In the genomic region with DNA sequence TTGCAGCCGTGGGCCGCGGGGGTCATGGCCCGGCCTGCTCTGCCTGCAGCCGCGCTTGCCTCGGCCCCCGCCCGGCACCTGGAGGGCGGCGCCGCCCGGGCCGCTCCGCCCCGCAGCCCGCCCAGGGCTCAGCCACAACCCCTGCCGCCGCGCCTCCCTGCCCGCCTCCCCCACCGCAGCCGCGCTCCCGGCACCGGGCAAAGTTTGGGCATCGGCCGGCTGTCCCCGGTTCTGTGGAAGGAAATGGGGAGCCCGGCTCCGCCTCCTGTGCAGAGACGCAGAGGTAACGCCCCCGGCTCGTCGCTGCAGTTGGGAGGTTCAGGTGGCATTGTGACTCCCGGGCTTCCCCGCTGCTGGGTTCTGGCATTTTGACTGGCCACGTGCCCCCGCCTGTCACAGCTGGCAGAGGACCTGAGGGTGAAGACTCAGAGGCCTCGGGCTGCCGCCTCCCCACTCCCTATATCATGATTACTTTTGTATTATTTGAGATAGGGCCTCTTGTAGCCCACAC, we compare ENCODE assay signal across 8 mouse cellular contexts. TPM values are rescaled to one million over a fixed set of nuclear protein-coding genes. Genes with fewer than 3 reads are reported as not detected.
DNase-seq lines count a peak whose midpoint lies in the region; ATAC-seq lines count a peak whose summit lies in the region.

No protein-coding gene starts in this region.

- intact Hi-C loops in gastrocnemius, postnatal 14 days (cut with DNase I; ENCODE audit: low total_unique reads) = no loop called here

- peak overlapping the region; percentile 52 for H3K9ac ChIP-seq in limb, embryonic 15.5 days
- peak overlapping the region; percentile 68 for H3K9ac ChIP-seq in midbrain, embryonic 15.5 days

- H3K27me3 ChIP-seq in limb, embryonic 15.5 days = peaks cover 19% of the 10 kb centered on the region
- 0 out of 2 replicates have a peak, but pooled peaks cover 5% of the 10 kb centered on the region for H3K27me3 ChIP-seq in midbrain, embryonic 15.5 days (replicated peaks)

- no peaks in the 10 kb centered on the region for H3K36me3 ChIP-seq in limb, embryonic 15.5 days
- no peaks in the 10 kb centered on the region for H3K36me3 ChIP-seq in midbrain, embryonic 15.5 days (replicated peaks)

- H3K4me2 ChIP-seq in limb, embryonic 15.5 days = peak overlapping the region; percentile 98
- H3K4me2 ChIP-seq in midbrain, embryonic 15.5 days = peak overlapping the region; percentile 93

- peak; percentile 82 for ATAC-seq in inflammation-experienced regulatory T-cells, adult 6 months
- no peak for ATAC-seq in limb, embryonic 15.5 days (ENCODE audit: insufficient number of reproducible peaks, low FRiP score, low TSS enrichment, low read depth)
- ATAC-seq in midbrain, embryonic 15.5 days (replicated peaks) = peak; percentile 49

- peaks cover 33% of the 10 kb centered on the region for H3K4me1 ChIP-seq in limb, embryonic 15.5 days
- peaks cover 18% of the 10 kb centered on the region for H3K4me1 ChIP-seq in midbrain, embryonic 15.5 days

- H3K9me3 ChIP-seq in limb, embryonic 15.5 days = no peaks in the 10 kb centered on the region
- no peaks in the 10 kb centered on the region for H3K9me3 ChIP-seq in midbrain, embryonic 15.5 days

- peak; percentile 48 for DNase-seq in layer of hippocampus, adult 11-12 months (ENCODE audit: low spot score)
- DNase-seq in layer of hippocampus, postnatal 14 days (ENCODE audit: low spot score in 2 of 2) = no peak
- peak; percentile 22 for DNase-seq in c-Kit-positive CD71-positive TER-119-negative erythroid progenitor cells, embryonic 14.5 days (ENCODE audit: low read depth)
- DNase-seq in gastrocnemius, postnatal 14 days = peak; percentile 56
- DNase-seq in spleen, postnatal 4 days (ENCODE audit: low spot score in 2 of 2) = peak; percentile 23 to 72

- WGBS in limb, embryonic 15.5 days = under 1% methylated on average over 41 of the region's 42 CpGs
- under 1% methylated on average over 42 of the region's 42 CpGs for WGBS in midbrain, embryonic 15.5 days

- H3K27ac ChIP-seq in limb, embryonic 15.5 days = no peak overlapping the region
- H3K27ac ChIP-seq in midbrain, embryonic 15.5 days = peak overlapping the region; percentile 32; the same call in 1 of the 2 replicates

- peak overlapping the region; percentile 69 for H3K4me3 ChIP-seq in limb, embryonic 15.5 days
- peak overlapping the region; percentile 67 for H3K4me3 ChIP-seq in midbrain, embryonic 15.5 days

RNA-seq across cellular contexts. Expression of gene 1190005I06Rik, which starts 13.0 kb away (rescaled TPM):
- total RNA-seq in layer of hippocampus, postnatal 14 days (2021) = 10 to 100 TPM in 1 of 2 experiments, 1 to 10 TPM in 1; 9.5 to 10.6 TPM
- under 1 TPM; 0.59 to 0.84 TPM for total RNA-seq in gastrocnemius, postnatal 14 days (2021)
- polyA plus RNA-seq in inflammation-experienced regulatory T-cells, adult 6 months (2017; shearing (Covaris generic)) = 1 to 10 TPM in 1 of 3 experiments, not detected in 2; 1.6 TPM
- 7.7 and 9.9 TPM in 2 replicates for polyA plus RNA-seq in limb, embryonic 15.5 days (2015; fragmentation: Nextera tagmentation; extraction: Ambion mirVana)
- polyA plus RNA-seq in midbrain, embryonic 15.5 days (2015; fragmentation: Nextera tagmentation; extraction: Ambion mirVana) = 18.1 and 20.1 TPM in 2 replicates

RNA-seq across cellular contexts. Expression of gene Gm27021, which starts 33.5 kb away (rescaled TPM):
- total RNA-seq in layer of hippocampus, postnatal 14 days (2021) = 1 to 10 TPM in 1 of 2 experiments, under 1 TPM in 1; 0.55 to 1.2 TPM
- not detected for total RNA-seq in gastrocnemius, postnatal 14 days (2021)
- under 1 TPM in 1 of 3 experiments, not detected in 2; 0.98 TPM for polyA plus RNA-seq in inflammation-experienced regulatory T-cells, adult 6 months (2017; shearing (Covaris generic))
- polyA plus RNA-seq in limb, embryonic 15.5 days (2015; fragmentation: Nextera tagmentation; extraction: Ambion mirVana) = 2.2 and 5.0 TPM in 2 replicates
- polyA plus RNA-seq in midbrain, embryonic 15.5 days (2015; fragmentation: Nextera tagmentation; extraction: Ambion mirVana) = 6.6 and 6.8 TPM in 2 replicates

RNA-seq across cellular contexts. Expression of gene Cox4i1, which starts 33.6 kb away (rescaled TPM):
- total RNA-seq in layer of hippocampus, postnatal 14 days (2021) = 1,000 to 10,000 TPM; 1,108 to 1,116 TPM
- total RNA-seq in gastrocnemius, postnatal 14 days (2021) = 1,000 to 10,000 TPM; 1,541 to 1,794 TPM
- polyA plus RNA-seq in inflammation-experienced regulatory T-cells, adult 6 months (2017; shearing (Covaris generic)) = 1,000 to 10,000 TPM; 1,064 to 1,179 (median 1,122) TPM
- 903 and 912 TPM in 2 replicates for polyA plus RNA-seq in limb, embryonic 15.5 days (2015; fragmentation: Nextera tagmentation; extraction: Ambion mirVana)
- polyA plus RNA-seq in midbrain, embryonic 15.5 days (2015; fragmentation: Nextera tagmentation; extraction: Ambion mirVana) = 1,028 and 1,049 TPM in 2 replicates

RNA-seq across cellular contexts. Expression of gene Emc8, which starts 34.0 kb away (rescaled TPM):
- 10 to 100 TPM; 66.7 to 82.0 TPM for total RNA-seq in layer of hippocampus, postnatal 14 days (2021)
- 10 to 100 TPM; 25.6 to 34.3 TPM for total RNA-seq in gastrocnemius, postnatal 14 days (2021)
- polyA plus RNA-seq in inflammation-experienced regulatory T-cells, adult 6 months (2017; shearing (Covaris generic)) = 10 to 100 TPM; 41.3 to 90.8 (median 53.1) TPM
- polyA plus RNA-seq in limb, embryonic 15.5 days (2015; fragmentation: Nextera tagmentation; extraction: Ambion mirVana) = 205 and 218 TPM in 2 replicates
- 98.0 and 115 TPM in 2 replicates for polyA plus RNA-seq in midbrain, embryonic 15.5 days (2015; fragmentation: Nextera tagmentation; extraction: Ambion mirVana)

RNA-seq across cellular contexts. Expression of gene Gins2, which starts 45.3 kb away (rescaled TPM):
- 1 to 10 TPM; 2.0 to 3.4 TPM for total RNA-seq in layer of hippocampus, postnatal 14 days (2021)
- total RNA-seq in gastrocnemius, postnatal 14 days (2021) = 1 to 10 TPM; 2.9 to 3.6 TPM
- 10 to 100 TPM in 2 of 3 experiments, 1 to 10 TPM in 1; 9.6 to 54.3 (median 13.6) TPM for polyA plus RNA-seq in inflammation-experienced regulatory T-cells, adult 6 months (2017; shearing (Covaris generic))
- 81.4 and 85.2 TPM in 2 replicates for polyA plus RNA-seq in limb, embryonic 15.5 days (2015; fragmentation: Nextera tagmentation; extraction: Ambion mirVana)
- 15.3 and 16.5 TPM in 2 replicates for polyA plus RNA-seq in midbrain, embryonic 15.5 days (2015; fragmentation: Nextera tagmentation; extraction: Ambion mirVana)

Comparison
In these comparisons a context has a peak if more than half of its experiments do, and no peak if none do; other contexts are left out.
1. DNase-seq: peak in layer of hippocampus, adult 11-12 months (single experiment), c-Kit-positive CD71-positive TER-119-negative erythroid progenitor cells, embryonic 14.5 days (single experiment), gastrocnemius, postnatal 14 days (single experiment) and spleen, postnatal 4 days (2 of 2); none in layer of hippocampus, postnatal 14 days (0 of 2).